In the genomic region with DNA sequence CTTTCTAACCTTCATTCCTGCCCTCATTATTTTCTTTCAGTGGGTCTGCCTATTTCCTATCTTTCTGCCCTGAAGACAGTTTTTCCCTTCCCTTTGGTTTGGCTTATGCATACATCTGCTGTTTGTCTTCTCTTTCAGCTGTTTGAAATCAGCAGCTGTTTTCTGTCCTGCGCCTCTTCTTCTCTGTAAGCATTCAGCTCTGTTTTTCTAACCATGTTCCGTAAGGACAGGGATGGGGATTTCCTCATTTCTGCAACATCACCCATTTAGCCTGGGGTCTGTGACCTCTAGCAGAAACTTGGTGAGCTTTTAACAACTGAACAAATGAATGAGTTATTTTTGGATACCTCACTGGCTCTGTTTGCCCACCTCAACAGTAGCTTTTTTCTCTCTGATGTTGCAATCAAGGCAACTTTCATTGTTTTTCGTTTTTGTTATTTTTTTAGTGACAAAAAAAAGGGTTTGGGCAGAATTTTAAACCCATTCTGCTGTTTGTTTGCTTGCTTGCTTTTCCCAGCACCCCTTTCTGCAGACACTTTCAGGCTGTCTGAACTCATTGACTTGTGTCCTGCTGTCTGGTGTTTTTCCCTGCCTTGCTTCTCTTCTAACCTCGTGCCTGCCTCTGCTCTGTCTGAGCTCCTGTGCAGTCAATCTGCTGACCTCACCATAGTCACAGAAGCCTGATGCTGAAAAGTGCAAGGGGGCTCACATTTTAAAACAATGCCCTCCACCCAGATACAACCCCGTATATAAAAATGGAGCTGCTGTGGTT, we compare ENCODE assay signal across 25 mouse cellular contexts. TPM values are rescaled to one million over a fixed set of nuclear protein-coding genes. Genes with fewer than 3 reads are reported as not detected.
DNase-seq lines count a peak whose midpoint lies in the region; ATAC-seq and TF ChIP-seq lines count a peak whose summit lies in the region.
"Had no signal": no experiment of that assay in that cellular context is flagged by ENCODE, and none has a peak within 500 bp of the region (broad histone marks: within the 10 kb centered on the region; RNA-seq: fewer than 3 reads in every experiment).

No protein-coding gene starts in this region.

- H3K27ac ChIP-seq in hindbrain, embryonic 10.5 days: 0 out of 2 replicates have a peak overlapping the region, but pooled peaks have one; percentile 35
- no peak overlapping the region for H3K27ac ChIP-seq in hindbrain, embryonic 13.5 days
- no peak overlapping the region; the same call in 1 of the 2 replicates for H3K27ac ChIP-seq in lung, postnatal 0 days (ENCODE audit: low read length)
- H3K27ac ChIP-seq in stomach, embryonic 16.5 days (ENCODE audit: low read length): peak overlapping the region; percentile 64
- H3K27ac ChIP-seq: forebrain, embryonic 12.5 days; hindbrain, embryonic 12.5 days; liver, embryonic 15.5 days had no signal

- TF ChIP-seq EP300 in lung, postnatal 0 days (IDR thresholded peaks at IDR 0.05): peak; percentile 79

- TF ChIP-seq CTCF in lung, postnatal 0 days (IDR thresholded peaks at IDR 0.05): no peak

- H3K27me3 ChIP-seq in hindbrain, embryonic 10.5 days (ENCODE audit: insufficient read depth, poor library complexity, severe bottlenecking): no peaks in the 10 kb centered on the region
- H3K27me3 ChIP-seq in hindbrain, embryonic 13.5 days: no peaks in the 10 kb centered on the region
- no peaks in the 10 kb centered on the region for H3K27me3 ChIP-seq in lung, postnatal 0 days (replicated peaks; ENCODE audit: insufficient read depth, low read length)
- no peaks in the 10 kb centered on the region for H3K27me3 ChIP-seq in stomach, embryonic 16.5 days (ENCODE audit: control insufficient read depth, insufficient read depth, low read length)
- H3K27me3 ChIP-seq: forebrain, embryonic 12.5 days; hindbrain, embryonic 12.5 days; liver, embryonic 15.5 days had no signal

- 60% methylated on average over 5 of the region's 5 CpGs for WGBS in hindbrain, embryonic 10.5 days
- WGBS in hindbrain, embryonic 13.5 days: 73% methylated on average over 5 of the region's 5 CpGs
- 46% methylated on average over 5 of the region's 5 CpGs for WGBS in lung, postnatal 0 days
- 37% methylated on average over 5 of the region's 5 CpGs for WGBS in stomach, embryonic 16.5 days

- peaks cover 13% of the 10 kb centered on the region for H3K4me1 ChIP-seq in hindbrain, embryonic 10.5 days (replicated peaks)
- peaks cover 7% of the 10 kb centered on the region; the same call in 1 of the 2 replicates for H3K4me1 ChIP-seq in hindbrain, embryonic 13.5 days (replicated peaks)
- no peaks in the 10 kb centered on the region for H3K4me1 ChIP-seq in lung, postnatal 0 days (ENCODE audit: insufficient read depth, low read depth, low read length)
- H3K4me1 ChIP-seq in stomach, embryonic 16.5 days (ENCODE audit: control insufficient read depth, insufficient read depth, low read length): 0 out of 2 replicates have a peak, but pooled peaks cover 3% of the 10 kb centered on the region
- H3K4me1 ChIP-seq: forebrain, embryonic 12.5 days; liver, embryonic 15.5 days had no signal

- no peaks in the 10 kb centered on the region for H3K36me3 ChIP-seq in hindbrain, embryonic 10.5 days
- no peaks in the 10 kb centered on the region for H3K36me3 ChIP-seq in hindbrain, embryonic 13.5 days
- no peaks in the 10 kb centered on the region for H3K36me3 ChIP-seq in lung, postnatal 0 days (ENCODE audit: insufficient read depth, low read length)
- H3K36me3 ChIP-seq in stomach, embryonic 16.5 days (ENCODE audit: control insufficient read depth, insufficient read depth, low read length): no peaks in the 10 kb centered on the region
- H3K36me3 ChIP-seq: forebrain, embryonic 12.5 days; G1E; hindbrain, embryonic 12.5 days; liver, embryonic 15.5 days had no signal

- H3K4me3 ChIP-seq in hindbrain, embryonic 10.5 days: no peak overlapping the region
- H3K4me3 ChIP-seq in hindbrain, embryonic 13.5 days: no peak overlapping the region
- H3K4me3 ChIP-seq in lung, postnatal 0 days (ENCODE audit: low read depth, low read length): no peak overlapping the region
- H3K4me3 ChIP-seq in stomach, embryonic 16.5 days (replicated peaks; ENCODE audit: low read length): no peak overlapping the region
- H3K4me3 ChIP-seq: forebrain, embryonic 12.5 days; hindbrain, embryonic 12.5 days; liver, embryonic 15.5 days; megakaryocyte, embryonic 14.5 days had no signal

- no peak overlapping the region for H3K9ac ChIP-seq in hindbrain, embryonic 13.5 days
- H3K9ac ChIP-seq in lung, postnatal 0 days (replicated peaks; ENCODE audit: low read depth): no peak overlapping the region
- no peak overlapping the region for H3K9ac ChIP-seq in stomach, embryonic 16.5 days (ENCODE audit: low read length)
- H3K9ac ChIP-seq: forebrain, embryonic 12.5 days; hindbrain, embryonic 12.5 days; liver, embryonic 15.5 days had no signal

- H3K4me2 ChIP-seq in hindbrain, embryonic 13.5 days: no peak overlapping the region
- H3K4me2 ChIP-seq in lung, postnatal 0 days (replicated peaks; ENCODE audit: low read depth, low read length): no peak overlapping the region
- no peak overlapping the region for H3K4me2 ChIP-seq in stomach, embryonic 16.5 days (ENCODE audit: low read depth, low read length)
- H3K4me2 ChIP-seq: forebrain, embryonic 12.5 days; hindbrain, embryonic 12.5 days; liver, embryonic 15.5 days had no signal

- ATAC-seq in hindbrain, embryonic 13.5 days (ENCODE audit: low FRiP score): no peak
- peak; percentile 64 for ATAC-seq in lung, postnatal 0 days
- no peak for ATAC-seq in stomach, embryonic 16.5 days (ENCODE audit: insufficient read depth, low FRiP score)
- ATAC-seq in megakaryocyte progenitor cell, adult 5-6 weeks (replicated peaks; ENCODE audit: poor library complexity): no peak
- ATAC-seq: midbrain, embryonic 16.5 days had no signal

- H3K9me3 ChIP-seq in hindbrain, embryonic 10.5 days: no peaks in the 10 kb centered on the region
- no peaks in the 10 kb centered on the region for H3K9me3 ChIP-seq in hindbrain, embryonic 13.5 days
- H3K9me3 ChIP-seq in lung, postnatal 0 days (ENCODE audit: low read length): no peaks in the 10 kb centered on the region
- no peaks in the 10 kb centered on the region for H3K9me3 ChIP-seq in stomach, embryonic 16.5 days (replicated peaks; ENCODE audit: control insufficient read depth, low read length)
- H3K9me3 ChIP-seq: forebrain, embryonic 12.5 days; G1E; hindbrain, embryonic 12.5 days; liver, embryonic 15.5 days had no signal

- DNase-seq in hindbrain, embryonic 10.5 days (ENCODE audit: low spot score): no peak
- DNase-seq in kidney, postnatal 10 days: peak; percentile 19
- no peak for DNase-seq in kidney, adult 8-10 months
- peak; percentile 84 for DNase-seq in lung, postnatal 0 days (ENCODE audit: low spot score)
- DNase-seq: cerebellum, adult 9-10 months; gastrocnemius, postnatal 25 days; kidney, adult 11 months; right cerebral cortex, postnatal 4 days; thymus, adult 2 months had no signal

RNA-seq across cellular contexts. Expression of gene Gm17482, which starts 14.8 kb away (rescaled TPM):
- not detected in 2 replicates for polyA plus RNA-seq in hindbrain, embryonic 10.5 days (2016; fragmentation: Nextera tagmentation; extraction: Ambion mirVana)
- not detected in 2 replicates for polyA plus RNA-seq in hindbrain, embryonic 13.5 days (2015; fragmentation: Nextera tagmentation; extraction: Ambion mirVana)
- polyA plus RNA-seq in lung, postnatal 0 days (2015; fragmentation: Nextera tagmentation; extraction: Ambion mirVana): not detected in 2 replicates
- not detected in 2 replicates for polyA plus RNA-seq in stomach, embryonic 16.5 days (2015; fragmentation: Nextera tagmentation; extraction: Ambion mirVana)
- total RNA-seq in megakaryocyte progenitor cell, adult 5-6 weeks (2015): not detected in 2 replicates
- total RNA-seq in megakaryocyte progenitor cell, adult 5-6 weeks (2017): not detected in 2 replicates
- total RNA-seq: adrenal gland, postnatal 4 days; G1E; gastrocnemius, postnatal 25 days; layer of hippocampus, postnatal 14 days; left cerebral cortex, postnatal 14 days had no signal
- polyA plus RNA-seq: forebrain, embryonic 12.5 days; frontal cortex, adult 2 months; G1E; heart, embryonic 14.5 days; hindbrain, embryonic 12.5 days; limb, embryonic 14.5 days; liver, embryonic 15.5 days; midbrain, embryonic 16.5 days; thymus, adult 2 months; urinary bladder, adult 2 months had no signal

RNA-seq across cellular contexts. Expression of gene Timp4, which starts 39.7 kb away (rescaled TPM):
- 0.25 and 0.29 TPM in 2 replicates for polyA plus RNA-seq in hindbrain, embryonic 10.5 days (2016; fragmentation: Nextera tagmentation; extraction: Ambion mirVana)
- polyA plus RNA-seq in hindbrain, embryonic 13.5 days (2015; fragmentation: Nextera tagmentation; extraction: Ambion mirVana): 9.1 and 11.8 TPM in 2 replicates
- 3.7 and 5.0 TPM in 2 replicates for polyA plus RNA-seq in lung, postnatal 0 days (2015; fragmentation: Nextera tagmentation; extraction: Ambion mirVana)
- polyA plus RNA-seq in stomach, embryonic 16.5 days (2015; fragmentation: Nextera tagmentation; extraction: Ambion mirVana): 1.1 and 1.4 TPM in 2 replicates
- not detected in 2 replicates for total RNA-seq in megakaryocyte progenitor cell, adult 5-6 weeks (2015)
- not detected in 2 replicates for total RNA-seq in megakaryocyte progenitor cell, adult 5-6 weeks (2017)
- polyA plus RNA-seq: G1E had no signal

Comparison
In these comparisons a context has a peak if more than half of its experiments do, and no peak if none do; other contexts are left out.
1. DNase-seq: peak in kidney, postnatal 10 days (single experiment) and lung, postnatal 0 days (single experiment); none in hindbrain, embryonic 10.5 days (single experiment) and kidney, adult 8-10 months (0 of 2).
2. H3K27ac ChIP-seq: peak in hindbrain, embryonic 10.5 days (single experiment) and stomach, embryonic 16.5 days (single experiment); none in hindbrain, embryonic 13.5 days (single experiment) and lung, postnatal 0 days (single experiment).